Mouse (Mus musculus): Measurements from ENCODE around the gene Klc1. TPM values are rescaled to one million over a fixed set of nuclear protein-coding genes. Genes with fewer than 3 reads are reported as not detected.

The Klc1 gene
- total RNA-seq, 2 experiments from 2014 or later, result 794 to 814 TPM

- DNase-seq (ENCODE audit: low spot score in 2 of 2), result no peak
Observed at GRCm38 (mm10) chr12:111812075-111812474, 53.4 kb downstream of the Klc1 start.

GRCm38 (mm10) chr12:111812611-111813010 lies 54.0 kb downstream of the Klc1 start:
- no peak for DNase-seq (ENCODE audit: low spot score in 2 of 2)

- no peak for DNase-seq (ENCODE audit: low spot score in 2 of 2)
Observed at GRCm38 (mm10) chr12:111813111-111813765, 54.6 kb downstream of the Klc1 start.

GRCm38 (mm10) chr12:111813766-111814617 lies 55.3 kb downstream of the Klc1 start, which contains the start of the genes Xrcc3 and Zfyve21:
TSS of gene Xrcc3 (minus strand) at chr12:111813873.
TSS of gene Zfyve21 (plus strand) at chr12:111814170.
- DNase-seq (ENCODE audit: low spot score in 2 of 2), result peak; percentile 94 to 97

- no peak for DNase-seq (ENCODE audit: low spot score in 2 of 2)
Observed at GRCm38 (mm10) chr12:111814769-111815762, 56.4 kb downstream of the Klc1 start.

GRCm38 (mm10) chr12:111816528-111816927 lies 57.9 kb downstream of the Klc1 start:
- peak; percentile 70 to 84 for DNase-seq (ENCODE audit: low spot score in 2 of 2)

DNA sequence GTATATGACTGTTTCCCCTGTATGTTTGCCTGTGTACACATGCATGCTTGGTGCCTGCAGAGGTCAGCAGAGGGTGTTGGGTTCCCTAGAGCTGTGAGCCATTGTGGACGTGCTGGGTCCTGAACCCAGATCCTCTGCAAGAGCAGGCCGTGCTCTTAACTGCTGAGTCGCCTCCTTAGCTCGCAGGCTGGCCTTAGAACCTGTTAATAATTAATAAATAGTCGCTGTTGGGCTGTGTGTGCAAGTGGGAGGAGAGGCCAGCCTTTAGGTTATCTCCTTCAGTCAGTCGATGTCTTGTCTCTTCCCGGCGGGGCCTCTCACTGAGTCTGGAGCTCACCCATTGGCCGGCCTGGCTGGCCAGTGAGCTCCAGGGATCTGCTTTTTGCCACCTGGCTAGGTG lies 58.3 kb downstream of the Klc1 start:
- DNase-seq (ENCODE audit: low spot score in 2 of 2), result no peak

DNA sequence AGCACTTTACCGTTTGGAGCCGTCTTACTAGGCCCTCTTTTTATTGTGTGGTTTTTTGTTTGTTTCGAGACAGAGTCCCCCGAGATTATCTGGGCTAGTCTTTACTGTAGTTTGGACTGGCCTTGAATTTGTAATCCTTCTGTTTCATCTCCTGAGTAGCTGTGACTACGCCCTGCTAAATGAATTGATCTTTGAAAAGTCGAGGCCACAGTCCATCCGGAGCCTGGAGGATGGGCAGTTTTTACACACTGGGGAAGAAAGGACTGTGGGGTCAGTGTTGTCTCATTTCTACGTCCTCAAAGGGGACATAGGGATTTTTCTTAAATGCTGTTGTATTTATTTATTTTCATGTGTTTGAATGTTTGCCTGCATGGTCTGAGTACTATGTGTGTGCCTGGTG lies 59.3 kb downstream of the Klc1 start:
- DNase-seq (ENCODE audit: low spot score in 2 of 2), result no peak

- peak; percentile 31 to 57 for DNase-seq (ENCODE audit: low spot score in 2 of 2)
Observed at GRCm38 (mm10) chr12:111819936-111820335, 61.3 kb downstream of the Klc1 start.

DNA sequence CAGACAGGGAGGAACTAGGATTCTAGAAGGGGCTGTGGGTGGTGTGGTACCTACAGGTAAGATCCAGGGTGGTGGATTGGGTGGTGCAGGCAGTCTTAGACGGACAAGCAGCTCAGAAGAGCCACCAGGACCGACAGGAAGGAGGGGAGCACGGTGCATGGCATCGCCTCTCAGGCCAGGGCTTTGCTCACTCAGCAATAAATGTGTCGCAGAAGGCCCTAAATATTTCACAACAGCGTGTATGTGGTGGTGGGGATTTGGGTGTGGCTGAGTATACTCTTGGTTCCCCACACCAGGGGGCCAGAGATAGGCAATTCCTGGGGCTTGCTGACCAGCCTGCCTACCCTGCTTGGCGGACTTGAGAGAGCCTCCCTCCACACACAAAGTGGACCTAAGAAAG lies 62.1 kb downstream of the Klc1 start:
- DNase-seq (ENCODE audit: low spot score in 2 of 2), result no peak

- DNase-seq (ENCODE audit: low spot score in 2 of 2), result no peak
Observed at GRCm38 (mm10) chr12:111821931-111822330, 63.3 kb downstream of the Klc1 start.

DNA sequence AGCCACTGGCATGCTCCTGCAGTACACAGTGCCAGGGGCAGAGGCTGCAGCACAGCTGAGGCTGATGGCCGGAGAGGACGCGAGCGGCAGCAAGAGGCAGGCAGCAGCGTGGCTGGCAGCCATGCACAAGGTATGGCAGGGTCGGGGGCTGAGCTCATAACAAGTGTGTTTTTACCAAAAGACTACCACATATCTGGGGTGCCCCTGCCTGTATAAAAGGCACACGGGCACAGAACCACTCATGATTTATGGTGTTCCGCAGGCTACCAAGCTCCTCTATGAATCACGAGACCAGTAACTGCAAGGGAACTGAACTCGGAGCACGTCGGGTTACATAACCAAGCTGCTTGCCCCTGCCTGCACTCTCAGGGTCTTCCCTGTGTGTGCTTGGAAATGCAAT lies 68.9 kb downstream of the Klc1 start:
- no peak for DNase-seq (ENCODE audit: low spot score in 2 of 2)

- no peak for DNase-seq (ENCODE audit: low spot score in 2 of 2)
Observed at GRCm38 (mm10) chr12:111829447-111829846, 70.8 kb downstream of the Klc1 start.

- no peak for DNase-seq (ENCODE audit: low spot score in 2 of 2)
Observed at GRCm38 (mm10) chr12:111829954-111830353, 71.3 kb downstream of the Klc1 start.

DNA sequence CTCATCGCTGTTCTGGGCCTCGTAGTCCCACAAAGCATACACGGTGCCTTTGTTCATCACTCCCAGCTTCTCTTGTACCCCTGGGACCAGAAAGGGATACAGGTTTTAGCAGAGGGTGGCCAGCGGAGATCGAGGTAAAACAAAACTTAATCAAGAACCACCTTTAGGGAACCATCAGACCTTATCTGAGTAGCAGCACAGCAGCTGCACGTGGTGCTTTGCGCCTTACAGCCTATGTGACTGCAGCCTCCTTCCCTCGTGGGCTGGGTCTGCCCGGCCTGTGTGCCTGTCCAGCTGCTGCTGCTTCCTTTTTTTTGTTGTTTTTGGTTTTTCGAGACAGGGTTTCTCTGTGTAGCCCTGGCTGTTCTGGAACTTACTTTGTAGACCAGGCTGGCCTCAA lies 71.7 kb downstream of the Klc1 start:
- no peak for DNase-seq (ENCODE audit: low spot score in 2 of 2)

GRCm38 (mm10) chr12:111832643-111833042 lies 74.0 kb downstream of the Klc1 start:
- no peak for DNase-seq (ENCODE audit: low spot score in 2 of 2)

DNA sequence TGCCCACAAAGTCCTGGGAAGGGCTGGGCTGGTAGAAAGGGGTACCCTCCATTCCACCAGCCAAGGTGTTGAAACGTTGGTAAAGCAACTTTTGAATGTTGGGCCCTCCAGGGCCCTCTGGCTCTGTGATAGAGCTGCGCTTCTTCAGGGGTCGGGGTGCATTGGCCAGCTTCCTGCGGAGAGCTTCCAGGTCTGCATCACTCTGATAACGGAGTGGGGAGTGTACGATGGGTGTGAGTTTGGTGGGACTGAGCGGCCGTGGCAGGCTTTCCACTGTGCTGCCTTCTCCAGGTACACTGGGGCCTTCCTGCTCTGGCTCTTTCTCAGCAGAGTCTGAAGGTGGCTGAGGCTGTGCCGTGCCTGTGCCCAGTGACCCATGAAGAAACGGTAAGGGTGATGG lies 74.8 kb downstream of the Klc1 start:
- DNase-seq (ENCODE audit: low spot score in 2 of 2), result no peak

DNA sequence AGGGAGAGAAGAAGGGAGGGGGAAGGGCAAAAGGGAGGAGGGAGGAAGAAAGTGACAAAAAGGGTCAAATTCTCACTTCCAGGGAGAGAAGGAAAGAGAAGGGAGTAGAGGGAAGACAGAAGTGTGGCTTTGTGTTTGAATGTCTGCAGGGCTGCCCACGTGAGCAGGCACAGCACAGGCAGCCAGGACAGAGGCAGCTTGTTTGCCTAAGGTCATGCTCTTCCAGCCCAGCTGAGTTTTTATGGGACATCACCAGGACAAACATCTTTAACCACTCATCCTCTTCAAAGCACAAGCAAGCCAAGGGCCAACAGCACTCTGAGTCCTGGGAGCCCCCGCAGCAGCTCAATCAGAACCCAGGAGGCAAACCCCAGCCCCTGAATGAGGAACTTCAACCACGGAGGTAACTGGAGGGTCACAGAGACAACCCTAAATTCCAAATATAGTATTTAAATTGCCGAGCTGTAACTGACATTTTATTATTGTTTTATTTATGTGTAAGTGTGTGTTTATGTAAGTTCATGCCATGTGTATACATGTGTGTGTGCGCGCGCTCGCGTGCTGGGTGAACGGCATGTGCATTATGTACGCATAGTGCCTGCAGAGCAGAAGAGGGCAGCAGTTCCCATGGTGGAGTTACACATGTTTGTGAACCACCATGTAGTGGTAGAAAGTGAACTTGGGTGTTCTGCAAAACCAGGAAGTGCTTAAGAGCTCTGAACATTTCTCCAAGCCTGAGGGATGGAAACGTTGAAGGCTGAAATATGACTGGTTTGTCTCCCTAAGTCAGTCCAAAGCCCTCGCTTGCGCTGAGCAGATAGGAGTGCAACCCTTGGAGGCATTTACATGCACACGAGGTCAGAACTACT lies 84.2 kb downstream of the Klc1 start:
- no peak for DNase-seq (ENCODE audit: low spot score in 2 of 2)

DNA sequence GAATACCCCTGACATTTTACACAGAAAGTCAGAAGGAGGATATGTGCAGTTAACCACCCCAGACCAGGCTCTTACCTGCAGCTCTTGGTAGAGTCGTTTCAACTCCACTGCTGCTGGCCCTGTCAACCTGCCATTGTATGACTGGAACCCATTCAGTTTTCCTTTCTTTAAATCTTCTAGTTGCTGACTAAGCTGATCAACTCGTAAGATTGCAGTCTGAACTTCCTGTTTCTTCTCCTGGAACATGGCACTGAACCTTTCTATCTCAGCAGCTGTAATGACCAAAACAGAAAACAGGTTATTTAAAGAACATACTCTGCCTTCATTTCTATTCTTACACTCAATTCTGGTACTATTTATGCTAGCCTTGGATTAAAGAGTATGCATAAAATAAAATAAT lies 84.8 kb downstream of the Klc1 start:
- DNase-seq (ENCODE audit: low spot score in 2 of 2), result no peak

- DNase-seq (ENCODE audit: low spot score in 2 of 2), result no peak
Observed at GRCm38 (mm10) chr12:111845953-111846352, 87.3 kb downstream of the Klc1 start.
